Mouse (Mus musculus): ENCODE measurements around the gene Ppef1.

DNA sequence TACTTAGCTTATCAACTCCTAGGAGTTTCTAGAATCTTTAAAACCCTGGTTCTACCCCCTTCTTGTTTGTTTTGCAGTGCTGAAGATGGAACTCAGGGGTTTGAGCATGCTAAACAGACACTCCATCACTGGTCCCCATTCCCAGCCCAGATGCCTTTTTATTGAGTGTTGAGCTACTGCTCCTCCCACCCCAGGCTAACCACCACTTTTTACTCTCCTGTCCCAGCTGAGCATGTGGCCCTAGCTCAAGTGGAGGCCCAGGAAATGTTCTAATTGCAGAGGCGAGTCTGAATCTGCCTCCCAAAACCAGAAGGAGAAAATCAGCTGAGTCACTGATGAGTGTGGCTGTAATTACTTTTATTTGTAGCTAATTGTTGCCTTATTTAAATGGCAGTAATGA lies 150.5 kb downstream of the Ppef1 start:
- TF ChIP-seq CTCF (conservative IDR thresholded peaks at IDR 0.05; ENCODE audit: low read length) = no peak
- TF ChIP-seq NANOG (IDR thresholded peaks at IDR 0.05; ENCODE audit: borderline replicate concordance, low read length) = no peak
- TF ChIP-seq POU5F1 (IDR thresholded peaks at IDR 0.05; ENCODE audit: borderline replicate concordance, low read length) = no peak
